Comparison of ENCODE assay signal across 8 mouse cellular contexts in the genomic region with DNA sequence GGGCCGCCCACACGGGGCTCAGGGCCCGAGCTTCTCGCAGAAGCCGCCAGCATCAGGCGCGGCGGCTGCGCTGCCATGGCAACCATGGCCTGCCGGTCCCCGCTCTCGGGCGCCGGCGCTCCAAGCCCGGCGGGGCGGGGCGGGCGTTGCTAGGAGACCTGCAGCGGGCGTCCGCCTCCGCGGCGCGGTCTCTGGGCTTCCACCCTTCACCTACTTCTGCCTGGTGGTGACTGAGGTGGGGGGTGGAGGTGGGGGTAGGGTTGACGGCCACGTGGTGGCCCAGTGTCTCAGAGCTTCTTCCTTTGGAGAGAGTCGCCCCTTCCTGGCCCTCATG.
DNase-seq lines count a peak whose midpoint lies in the region; ATAC-seq lines count a peak whose summit lies in the region.

No protein-coding gene starts in this region.

- ATAC-seq in forebrain, embryonic 14.5 days = peak; percentile 98
- ATAC-seq in lung, embryonic 15.5 days (ENCODE audit: borderline replicate concordance, extremely low read depth, low FRiP score, low TSS enrichment) = peak; percentile 94
- peak; percentile 77 for ATAC-seq in neutrophil, adult 5-6 weeks (ENCODE audit: extremely low read depth, insufficient number of reproducible peaks, low FRiP score, poor library complexity, severe bottlenecking)

- H3K4me3 ChIP-seq in forebrain, embryonic 14.5 days (ENCODE audit: low read depth, low read length) = peak overlapping the region; percentile 59
- H3K4me3 ChIP-seq in hindbrain, embryonic 10.5 days = peak overlapping the region; percentile 62
- peak overlapping the region; percentile 57 for H3K4me3 ChIP-seq in lung, embryonic 15.5 days

- H3K4me1 ChIP-seq in forebrain, embryonic 14.5 days (ENCODE audit: control insufficient read depth, insufficient read depth, low read length) = no peaks in the 10 kb centered on the region; the same call in 1 of the 2 replicates
- H3K4me1 ChIP-seq in hindbrain, embryonic 10.5 days (replicated peaks) = peaks cover 25% of the 10 kb centered on the region
- peaks cover 9% of the 10 kb centered on the region for H3K4me1 ChIP-seq in lung, embryonic 15.5 days

- H3K9ac ChIP-seq in forebrain, embryonic 14.5 days (ENCODE audit: low read length) = peak overlapping the region; percentile 70
- H3K9ac ChIP-seq in lung, embryonic 15.5 days = peak overlapping the region; percentile 17

- peak overlapping the region; percentile 65 for H3K4me2 ChIP-seq in forebrain, embryonic 14.5 days (ENCODE audit: low read length)
- peak overlapping the region; percentile 78 for H3K4me2 ChIP-seq in lung, embryonic 15.5 days

- no peaks in the 10 kb centered on the region for H3K27me3 ChIP-seq in forebrain, embryonic 14.5 days (replicated peaks; ENCODE audit: control insufficient read depth, insufficient read depth, low read length)
- peaks cover 10% of the 10 kb centered on the region for H3K27me3 ChIP-seq in hindbrain, embryonic 10.5 days (ENCODE audit: insufficient read depth, poor library complexity, severe bottlenecking)
- peaks cover 6% of the 10 kb centered on the region; the same call in 1 of the 2 replicates for H3K27me3 ChIP-seq in lung, embryonic 15.5 days

- no peaks in the 10 kb centered on the region for H3K36me3 ChIP-seq in forebrain, embryonic 14.5 days (ENCODE audit: control insufficient read depth, insufficient read depth, low read length)
- no peaks in the 10 kb centered on the region for H3K36me3 ChIP-seq in hindbrain, embryonic 10.5 days
- H3K36me3 ChIP-seq in lung, embryonic 15.5 days = no peaks in the 10 kb centered on the region

- peak; percentile 78 for DNase-seq in ES-CJ7 (ENCODE audit: low read depth, low spot score)
- DNase-seq in c-Kit-positive CD71-positive TER-119-positive erythroid progenitor cells, embryonic 14.5 days (ENCODE audit: low spot score) = peak; percentile 37
- DNase-seq in forebrain, embryonic 14.5 days (ENCODE audit: low spot score) = peak; percentile 96
- peak; percentile 94 for DNase-seq in hindbrain, embryonic 10.5 days (ENCODE audit: low spot score)
- DNase-seq in layer of hippocampus, adult 9-11 months = peak; percentile 95
- DNase-seq in testis, postnatal 14 days (ENCODE audit: low spot score) = peak; percentile 90

- H3K9me3 ChIP-seq in forebrain, embryonic 14.5 days (replicated peaks; ENCODE audit: control insufficient read depth, low read length) = no peaks in the 10 kb centered on the region
- no peaks in the 10 kb centered on the region for H3K9me3 ChIP-seq in hindbrain, embryonic 10.5 days
- no peaks in the 10 kb centered on the region for H3K9me3 ChIP-seq in lung, embryonic 15.5 days

- WGBS in forebrain, embryonic 14.5 days = 0% methylated on average over 29 of the region's 30 CpGs
- under 1% methylated on average over 30 of the region's 30 CpGs for WGBS in hindbrain, embryonic 10.5 days
- 2% methylated on average over 21 of the region's 30 CpGs for WGBS in lung, embryonic 15.5 days

- H3K27ac ChIP-seq in forebrain, embryonic 14.5 days (ENCODE audit: low read depth, low read length) = peak overlapping the region; percentile 79
- peak overlapping the region; percentile 88 for H3K27ac ChIP-seq in hindbrain, embryonic 10.5 days
- no peak overlapping the region for H3K27ac ChIP-seq in lung, embryonic 15.5 days

Comparison
In these comparisons a context has a peak if more than half of its experiments do, and no peak if none do; other contexts are left out.
1. DNase-seq: peak in every context shown above with its lines; median percentile 96 in forebrain, embryonic 14.5 days; 95 in layer of hippocampus, adult 9-11 months; 94 in hindbrain, embryonic 10.5 days; 90 in testis, postnatal 14 days; 78 in ES-CJ7; 37 in c-Kit-positive CD71-positive TER-119-positive erythroid progenitor cells, embryonic 14.5 days.